Mouse (Mus musculus) activated CD4-positive, CD25-positive, alpha-beta regulatory T cell (primary cell): ENCODE measurements around the gene Tmem268. TPM values are rescaled to one million over a fixed set of nuclear protein-coding genes. Genes with fewer than 3 reads are reported as not detected.

ENCODE experiments used
- polyA plus RNA-seq, 2 experiments: library from polyadenylated mRNA; unstranded; fragments of 100-300 nt; shearing (Covaris generic); gene quantifications; one replicate each; pipeline ENCODE4 v1.2.1; 2017

Tmem268 gene
- 10 to 100 TPM; 22.2 to 25.0 TPM for polyA plus RNA-seq

GRCm38 (mm10) chr4:63558407-63559081, at the start of gene Tmem268:
Gene Tmem268, plus strand, starts transcription at chr4:63558781.

GRCm38 (mm10) chr4:63544494-63545230, 13.9 kb upstream of the Tmem268 start, which contains the start of gene Atp6v1g1:
Gene Atp6v1g1, plus strand, starts transcription at chr4:63544772.

GRCm38 (mm10) chr4:63604945-63605344, 46.4 kb downstream of the Tmem268 start, which contains the start of gene Gm11213:
Gene Gm11213, minus strand, starts transcription at chr4:63605261.

GRCm38 (mm10) chr4:63622378-63622835, 63.8 kb downstream of the Tmem268 start, which contains the start of gene Tex48:
Gene Tex48, minus strand, starts transcription at chr4:63622428.

Other genes starting within 250 kb of the Tmem268 start
- not detected for gene Orm1, start 214.2 kb upstream of the Tmem268 start, polyA plus RNA-seq
- under 1 TPM in 1 of 2 experiments, not detected in 1; 0.23 TPM for gene Orm3, start 202.6 kb upstream of the Tmem268 start, polyA plus RNA-seq
- under 1 TPM; 0.38 to 0.49 TPM for gene Orm2, start 196.3 kb upstream of the Tmem268 start, polyA plus RNA-seq
- 100 to 1,000 TPM; 167 to 278 TPM for gene Akna, start 155.4 kb upstream of the Tmem268 start, polyA plus RNA-seq
- gene Whrn, start 62.8 kb upstream of the Tmem268 start, polyA plus RNA-seq, result 10 to 100 TPM in 1 of 2 experiments, 1 to 10 TPM in 1; 7.9 to 10.3 TPM
- 100 to 1,000 TPM; 128 to 143 TPM for gene Atp6v1g1, start 14.0 kb upstream of the Tmem268 start, polyA plus RNA-seq
- gene Gm11213, start 46.5 kb downstream of the Tmem268 start, polyA plus RNA-seq, result not detected
- not detected for gene Tex48, start 63.6 kb downstream of the Tmem268 start, polyA plus RNA-seq
- gene Gm11214, start 104.6 kb downstream of the Tmem268 start, polyA plus RNA-seq, result under 1 TPM; 0.31 to 0.57 TPM
- under 1 TPM; 0.10 to 0.20 TPM for gene Tnfsf15, start 186.3 kb downstream of the Tmem268 start, polyA plus RNA-seq